Mouse (Mus musculus) megakaryocyte-erythroid progenitor cell, adult 5-6 weeks (primary cell): Measurements from ENCODE around the gene Ap4e1. TPM values are rescaled to one million over a fixed set of nuclear protein-coding genes. Genes with fewer than 3 reads are reported as not detected.

Source experiments
- ATAC-seq: replicated peaks from 2 replicates; pipeline ENCODE4 v1.8.0; 2016; ENCODE audit warnings: mild to moderate bottlenecking, inconsistent platforms; ENCODE audit not compliant: severe bottlenecking, poor library complexity, low FRiP score, low TSS enrichment
- total RNA-seq, 2 experiments: library from RNA; stranded (forward) in 1 of 2; stranded (reverse) in 1 of 2; fragments of 200-1000, 215-1000 nt in 1 of 2; fragments of >200 nt in 1 of 2; fragmentation: Nextera tagmentation in 1 of 2; gene quantifications; 2 replicates each; pipeline ENCODE4 v1.2.3; 2014 to 2017

Ap4e1 gene
- 12.5 and 13.5 TPM in 2 replicates for total RNA-seq (2014; fragmentation: Nextera tagmentation)
- 21.0 and 26.9 TPM in 2 replicates for total RNA-seq (2017)

DNA sequence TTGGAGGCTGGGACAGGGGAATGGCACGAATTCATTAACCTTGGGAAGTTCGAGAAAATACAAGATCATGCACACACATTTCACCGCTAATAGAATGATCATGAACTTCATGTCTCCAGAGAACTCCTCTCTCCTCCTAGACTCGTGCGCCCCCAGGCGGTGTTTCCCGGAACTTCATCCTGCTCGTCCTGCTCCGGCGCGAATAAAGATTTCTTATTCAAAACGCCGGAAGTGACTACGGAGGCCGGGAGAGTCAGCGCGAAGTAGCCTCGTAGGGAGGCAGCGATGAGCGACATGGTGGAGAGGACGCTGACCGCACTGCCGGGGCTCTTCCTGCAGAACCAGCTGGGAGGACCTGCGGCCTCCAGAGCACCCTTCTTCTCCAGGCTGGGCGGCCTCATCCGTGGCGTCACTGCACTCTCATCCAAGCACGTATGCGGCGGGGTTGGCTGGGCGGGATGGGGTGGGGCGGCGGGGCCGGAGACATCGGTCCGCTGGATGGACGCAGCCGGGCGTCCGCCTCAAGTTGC, at the start of gene Ap4e1:
Gene Ap4e1, plus strand, starts transcription at position 249 of the 530 bp plus-strand sequence.
- peak; percentile 79 for ATAC-seq

DNA sequence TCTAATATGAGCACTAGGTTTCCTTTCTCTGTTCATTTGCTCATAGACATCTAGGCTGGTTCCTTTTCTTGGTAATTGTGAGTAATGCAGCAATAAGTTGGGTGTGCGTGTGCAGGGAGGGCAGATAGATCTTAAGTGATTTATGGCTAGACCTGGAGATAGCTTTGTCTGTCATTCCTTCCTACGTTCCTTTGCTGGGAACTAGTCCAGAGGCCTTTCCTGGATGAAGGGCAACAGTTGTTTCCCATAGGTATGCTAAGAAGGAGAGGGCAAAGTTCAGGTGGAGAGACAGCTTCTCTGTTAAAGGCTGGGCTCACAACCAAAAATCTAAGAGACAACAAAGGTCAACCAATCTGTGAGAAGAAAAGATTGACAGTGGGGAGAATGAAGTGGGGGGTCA, 46.8 kb upstream of the Ap4e1 start:
- no peak for ATAC-seq

DNA sequence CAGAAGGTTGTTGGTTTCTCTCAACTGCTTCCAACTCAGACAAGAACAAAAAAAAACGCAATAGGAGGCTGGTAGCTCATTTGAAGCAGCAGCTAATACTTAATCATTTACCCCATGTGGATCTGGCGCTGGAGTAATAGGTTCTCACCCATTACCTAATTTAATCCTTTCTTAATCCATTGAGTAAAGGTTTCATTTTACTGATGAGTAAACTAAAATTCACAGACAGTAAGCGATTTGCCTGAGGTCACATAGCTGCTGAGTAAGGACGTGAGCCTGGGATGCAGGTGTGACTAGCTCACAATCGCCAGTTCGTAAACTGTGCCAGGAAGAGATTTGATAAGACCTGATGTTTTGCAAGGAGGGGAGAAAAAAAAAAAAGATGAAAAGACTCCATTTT, 31.1 kb upstream of the Ap4e1 start:
- ATAC-seq: no peak

DNA sequence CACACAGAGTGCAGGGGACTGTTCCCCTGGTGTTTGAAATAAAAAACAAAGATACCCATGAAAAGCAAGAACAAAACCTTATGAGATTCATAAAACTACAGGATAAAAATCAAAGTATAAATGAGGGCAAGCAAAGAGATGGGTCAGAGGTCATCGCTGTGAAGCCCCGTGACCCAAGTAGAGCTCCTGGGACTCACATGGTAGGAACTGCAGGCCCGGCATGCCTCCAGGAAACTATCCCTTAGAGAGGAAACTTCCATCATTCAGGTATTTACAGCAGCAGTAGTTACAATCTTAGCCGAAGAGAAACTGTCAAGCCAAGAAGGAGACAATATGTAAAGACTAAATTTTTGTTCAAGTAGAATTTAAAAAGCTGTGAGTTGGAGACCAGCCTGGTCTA, 25.3 kb upstream of the Ap4e1 start:
- no peak for ATAC-seq

DNA sequence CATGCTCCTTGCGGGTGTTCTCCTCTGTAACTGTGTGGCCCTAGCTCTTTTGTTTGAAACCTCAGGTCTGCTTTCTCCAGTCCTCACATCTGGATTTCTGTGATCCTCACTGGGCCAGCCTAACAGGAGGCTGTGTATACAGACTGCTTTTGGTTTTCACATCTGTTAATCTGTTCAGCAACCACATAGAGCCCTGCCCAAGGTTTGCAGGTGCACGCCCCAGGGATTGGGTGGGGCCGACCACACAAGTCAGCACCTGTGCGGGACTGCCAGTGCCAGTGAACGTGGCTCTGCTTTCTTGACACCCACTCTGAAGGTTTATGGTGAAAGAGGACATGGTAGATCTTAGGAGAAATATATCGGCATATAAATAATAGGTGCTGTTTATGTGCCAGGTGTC, 18.6 kb upstream of the Ap4e1 start:
- ATAC-seq: peak; percentile 55; the same call in 1 of the 2 replicates

DNA sequence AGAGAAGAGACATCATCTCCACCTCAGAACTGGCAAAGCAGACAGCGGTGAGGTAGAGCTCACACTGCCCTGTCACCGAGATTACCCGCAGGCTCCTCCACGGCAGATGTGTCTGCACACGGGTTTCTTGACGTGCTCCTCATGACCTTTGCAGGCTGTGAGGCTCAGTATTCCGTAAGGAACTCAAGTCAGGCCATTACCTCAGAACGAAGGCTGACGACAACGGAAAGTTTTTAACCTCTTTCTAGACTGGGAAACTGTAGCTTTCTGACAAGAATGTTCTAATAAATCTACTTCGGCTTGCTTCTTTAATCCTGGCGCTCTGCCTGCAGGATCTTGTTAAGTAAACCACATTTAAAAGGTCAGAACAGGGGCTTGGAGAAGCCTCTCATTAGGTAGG, 15.8 kb upstream of the Ap4e1 start:
- ATAC-seq: no peak

DNA sequence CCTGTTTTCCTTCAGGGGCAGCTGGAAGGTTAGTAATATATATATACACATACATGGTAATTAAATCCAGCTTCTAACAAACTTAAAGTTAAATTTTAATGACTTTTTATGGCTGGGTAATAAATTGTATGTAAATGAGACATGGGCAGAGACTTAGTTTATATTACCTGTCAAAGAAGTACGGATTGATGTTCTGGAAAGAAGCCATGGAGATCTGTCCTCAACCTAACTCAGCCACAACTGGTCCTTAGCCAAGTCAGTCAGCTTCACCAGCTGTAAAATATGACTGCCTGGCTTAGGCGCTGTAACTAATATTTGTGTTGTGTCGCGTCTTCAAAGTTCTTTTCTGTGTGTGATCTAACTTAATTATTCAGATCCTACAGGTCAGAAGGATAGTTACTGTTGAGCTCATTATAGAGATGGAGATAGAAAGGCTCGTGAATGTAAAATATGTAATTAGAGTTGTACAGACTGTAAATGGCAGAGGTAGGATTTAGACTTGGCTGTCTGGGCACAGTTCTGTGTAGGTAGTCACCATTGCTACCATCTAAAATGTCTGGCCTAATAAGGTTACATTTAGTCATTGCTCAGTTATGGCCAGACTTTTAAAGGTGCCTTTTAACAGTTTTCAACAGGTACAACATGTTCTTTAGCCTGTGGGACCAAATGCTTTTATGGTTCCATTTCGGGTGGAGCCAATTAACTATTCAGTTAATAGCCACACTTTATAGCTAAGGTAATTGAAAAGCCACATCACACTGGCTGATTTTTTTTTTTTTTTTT, 13.9 kb upstream of the Ap4e1 start:
- ATAC-seq: no peak

DNA sequence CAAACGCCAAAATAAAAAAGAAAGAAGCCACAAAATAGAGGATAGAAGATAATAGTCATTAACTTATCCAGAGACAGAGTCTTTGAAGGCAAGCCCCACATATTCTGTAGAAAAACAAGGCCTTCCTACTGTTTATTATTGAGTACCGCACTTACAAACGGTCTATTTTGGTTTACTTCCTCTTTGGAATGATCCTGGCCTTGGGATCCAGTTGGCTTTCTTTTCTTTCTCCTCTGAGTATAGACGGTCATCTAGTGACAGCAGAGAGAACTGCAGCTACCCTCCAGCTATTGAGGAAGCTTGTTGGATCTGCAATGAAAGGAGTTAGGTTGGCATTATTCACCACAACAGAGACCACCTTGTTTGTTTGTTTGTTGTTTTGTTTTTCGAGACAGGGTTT, 11.8 kb upstream of the Ap4e1 start:
- peak; percentile 83 for ATAC-seq

DNA sequence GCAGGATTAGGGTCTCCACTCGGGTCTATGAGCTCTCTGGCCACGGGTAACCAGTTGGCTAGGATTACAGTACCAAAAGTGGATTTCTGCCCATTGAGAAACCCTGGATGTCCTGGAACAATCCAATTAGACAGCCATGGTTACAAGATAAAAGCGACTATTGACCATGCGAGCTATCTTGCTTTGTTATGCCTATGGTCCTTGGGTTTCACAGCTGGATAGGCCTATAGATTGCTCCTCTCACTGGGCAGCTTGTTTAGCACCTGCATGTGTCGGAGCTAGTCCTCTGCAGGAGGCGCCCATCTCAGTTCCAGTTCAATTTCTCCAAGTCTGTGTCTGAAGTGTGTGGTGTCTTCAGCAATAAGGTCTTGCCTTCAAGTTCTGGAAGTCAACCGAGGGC, 10.3 kb upstream of the Ap4e1 start:
- ATAC-seq: no peak

DNA sequence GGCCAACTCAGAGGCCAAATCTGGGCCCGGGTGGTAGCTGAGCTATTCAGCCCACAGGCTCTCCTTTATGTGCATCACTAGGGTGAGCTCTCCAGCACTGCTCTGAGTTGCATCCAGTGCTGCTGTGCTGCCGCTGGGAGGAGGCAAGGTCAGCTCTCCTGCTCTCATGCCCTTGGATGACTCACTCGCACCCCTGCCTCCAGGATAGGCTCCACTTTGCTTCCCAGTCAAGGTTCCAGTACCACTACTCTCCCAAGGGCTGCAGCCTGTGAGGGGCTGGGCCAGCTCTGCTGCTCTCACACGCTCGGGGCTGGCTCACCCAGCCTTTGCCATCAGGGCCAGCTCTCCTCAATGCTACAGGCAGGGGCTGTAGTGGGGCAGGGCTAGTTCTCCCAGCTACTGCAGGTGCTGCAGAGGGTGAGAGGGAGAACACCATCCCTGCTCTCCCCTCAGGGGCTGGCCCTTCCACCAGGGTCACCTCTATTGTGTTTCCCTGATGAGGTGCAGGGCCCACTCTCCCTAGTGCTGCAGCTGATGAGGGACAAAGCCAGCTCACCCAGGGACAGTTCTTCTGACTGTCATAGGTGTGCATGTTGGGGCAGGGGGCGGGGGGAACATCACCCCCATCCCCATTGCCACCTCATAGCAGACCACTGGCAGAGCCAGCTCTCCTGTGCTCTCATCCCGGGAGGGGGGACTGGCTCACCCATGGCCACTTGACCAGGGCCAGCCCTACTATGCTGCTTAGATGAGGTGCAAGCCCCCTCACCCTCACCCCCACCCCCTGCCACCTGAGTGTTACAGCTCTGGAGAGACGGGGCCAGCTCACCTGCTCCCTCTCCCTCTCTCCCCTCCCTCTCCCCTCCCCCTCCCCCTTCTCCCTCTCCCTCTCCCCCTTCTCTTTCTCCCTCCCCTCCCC, 7.9 kb upstream of the Ap4e1 start:
- 0 out of 2 replicates have a peak, but pooled peaks have one; percentile 27 for ATAC-seq

DNA sequence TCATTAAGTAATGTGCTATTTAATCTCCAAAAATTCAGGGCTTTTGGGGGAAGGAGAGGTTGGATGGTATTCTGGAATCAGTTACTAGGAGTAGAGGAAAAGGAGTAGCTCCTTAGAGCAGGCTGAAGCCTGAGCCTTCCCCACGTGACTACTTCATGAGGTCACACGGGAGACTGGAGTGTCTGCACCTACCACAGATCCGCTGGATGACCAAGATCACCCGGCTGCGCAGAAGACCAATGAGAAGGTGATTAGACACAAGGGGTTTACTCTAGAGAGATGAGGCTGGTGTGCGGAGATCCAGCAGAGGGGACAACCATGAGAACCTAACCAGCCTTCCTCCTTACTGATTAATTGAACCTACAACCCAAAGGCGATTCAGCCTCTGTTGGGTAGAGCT, 4.5 kb upstream of the Ap4e1 start:
- ATAC-seq: no peak

DNA sequence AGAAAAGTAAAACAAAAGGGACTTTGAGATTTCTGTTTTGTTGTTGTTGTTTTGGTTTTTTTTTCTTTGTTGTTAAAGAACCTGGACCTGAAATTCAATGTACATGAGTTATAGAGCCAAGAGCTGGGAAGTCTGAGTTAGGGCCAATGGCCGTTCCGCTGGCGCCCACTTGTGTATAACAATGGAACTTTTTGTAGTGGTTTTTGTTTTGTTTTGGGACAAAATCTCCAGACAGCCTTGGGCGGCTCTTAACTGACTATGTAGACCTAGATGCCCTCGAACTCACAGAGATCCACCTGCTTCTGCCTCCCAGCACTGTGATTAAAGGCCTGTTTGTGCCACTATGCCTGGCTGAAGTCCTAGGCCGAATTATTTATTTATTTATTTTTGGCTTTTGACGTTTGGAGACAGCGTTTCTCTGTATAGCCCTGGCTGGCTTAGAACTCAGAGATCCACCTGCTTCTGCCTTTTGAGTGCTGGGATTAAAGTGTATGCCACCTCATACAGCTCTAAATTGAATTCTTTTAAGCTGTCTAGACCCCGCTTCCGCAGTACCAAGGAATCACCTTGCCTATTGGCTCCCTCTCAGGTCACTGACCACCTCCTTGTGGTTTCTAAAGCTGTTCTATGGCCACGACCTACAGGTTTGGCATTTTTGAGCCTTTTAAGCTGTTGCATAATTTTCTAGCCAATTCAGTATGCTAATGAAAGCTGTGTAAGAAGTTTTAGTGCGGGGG, 1.7 kb upstream of the Ap4e1 start:
- ATAC-seq: peak; percentile 58

DNA sequence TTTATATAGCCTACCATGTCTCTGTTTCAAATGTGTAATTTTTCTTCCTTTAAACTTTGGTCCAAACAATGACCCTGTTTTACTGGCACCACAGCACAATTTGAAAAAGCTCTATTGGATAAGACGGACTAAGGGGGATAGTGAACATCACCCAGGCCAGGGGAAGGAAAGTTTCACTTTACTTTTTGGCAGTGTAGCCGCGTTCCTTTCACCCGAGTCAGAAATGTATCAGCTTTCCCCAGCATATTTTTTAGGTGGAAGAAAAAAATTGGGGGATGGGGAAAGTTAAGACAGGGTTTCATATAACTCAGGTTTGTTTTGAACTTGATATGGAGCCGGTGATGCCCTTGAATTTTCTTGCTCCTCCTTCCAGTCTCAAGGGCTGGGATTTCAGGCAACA, 1.0 kb upstream of the Ap4e1 start:
- no peak for ATAC-seq

DNA sequence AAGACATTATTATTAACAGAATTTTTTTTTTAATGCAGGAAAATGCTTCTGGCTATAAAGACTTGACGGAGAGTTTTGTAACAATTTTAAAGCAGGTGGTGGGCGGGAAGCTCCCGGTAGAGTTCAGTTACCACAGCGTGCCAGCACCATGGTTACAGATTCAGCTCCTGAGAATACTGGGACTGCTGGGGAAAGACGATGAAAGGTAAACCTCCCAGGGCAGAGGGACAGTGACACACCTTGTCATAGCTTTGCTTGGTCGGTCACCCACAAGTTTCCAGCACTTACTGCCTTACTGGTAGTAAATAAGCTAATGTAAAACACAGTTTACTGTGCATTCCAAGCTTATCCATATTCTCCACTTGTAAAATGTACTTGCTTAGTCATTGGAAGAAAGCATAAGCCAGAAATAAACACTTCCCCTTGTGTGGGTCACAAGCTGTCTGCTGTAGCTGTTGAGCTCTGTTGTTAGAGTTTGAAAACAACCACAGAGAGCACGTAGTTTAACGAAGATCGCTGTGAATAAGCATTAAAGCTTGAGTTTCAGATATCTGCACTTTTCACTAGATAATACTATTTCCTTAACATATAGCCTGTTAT, 26.6 kb downstream of the Ap4e1 start:
- ATAC-seq: no peak

DNA sequence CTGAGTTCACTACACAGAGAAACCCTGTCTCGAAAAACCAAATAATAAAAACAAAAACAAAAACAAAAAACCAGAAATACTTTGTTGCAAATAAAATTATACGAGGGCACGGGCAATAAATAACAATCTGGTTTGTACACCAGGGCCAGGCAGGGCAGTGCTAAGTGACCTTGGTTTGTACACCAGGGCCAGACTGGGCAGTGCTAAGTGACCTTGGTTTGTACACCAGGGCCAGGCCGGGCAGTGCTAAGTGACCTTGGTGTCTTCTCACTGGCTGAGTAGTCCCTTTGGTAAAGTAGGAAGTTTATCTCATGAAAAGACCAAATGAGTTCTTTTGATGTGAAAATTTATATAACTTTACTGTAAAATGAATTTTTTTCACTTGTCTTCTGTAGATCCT, 28.8 kb downstream of the Ap4e1 start:
- no peak for ATAC-seq

DNA sequence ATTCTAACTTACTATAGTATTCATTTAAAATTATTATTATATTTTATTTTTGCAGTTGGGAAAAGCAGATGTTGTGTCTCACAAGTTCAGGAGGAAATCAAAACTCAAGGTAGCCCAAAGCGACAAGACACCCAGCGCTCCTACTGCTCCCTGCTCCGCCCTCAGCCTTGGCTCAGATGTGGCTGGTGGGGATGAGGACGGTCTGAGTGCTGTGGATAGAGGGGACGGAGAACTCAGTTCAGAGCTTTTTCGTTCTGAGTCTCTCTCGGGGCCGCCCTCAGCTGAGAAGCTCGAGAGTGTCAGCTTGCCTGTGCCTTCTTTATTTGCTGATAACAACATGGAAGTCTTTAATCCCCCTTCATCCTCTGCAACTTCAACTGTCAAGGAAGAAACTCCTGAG, 53.0 kb downstream of the Ap4e1 start:
- no peak for ATAC-seq

DNA sequence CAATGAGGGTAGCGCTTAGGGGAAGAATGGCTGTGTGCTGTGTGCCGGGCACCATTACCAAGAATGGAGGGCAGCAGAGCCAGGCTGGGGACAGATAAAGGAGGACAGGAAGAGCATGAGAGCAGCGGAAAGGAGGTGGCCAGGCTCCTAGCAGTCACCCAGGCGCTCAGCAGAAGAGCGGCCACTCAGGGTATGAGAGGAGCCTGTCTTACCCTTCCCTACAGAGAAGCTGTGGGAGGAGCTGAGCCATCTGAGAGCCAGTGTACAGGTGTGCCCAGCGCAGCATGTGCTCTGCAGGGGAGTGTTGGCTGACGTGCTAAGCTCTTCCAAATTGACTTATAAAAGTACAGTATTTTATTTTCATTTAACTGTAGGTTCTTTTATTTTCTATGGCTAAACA, 60.3 kb downstream of the Ap4e1 start:
- no peak for ATAC-seq

DNA sequence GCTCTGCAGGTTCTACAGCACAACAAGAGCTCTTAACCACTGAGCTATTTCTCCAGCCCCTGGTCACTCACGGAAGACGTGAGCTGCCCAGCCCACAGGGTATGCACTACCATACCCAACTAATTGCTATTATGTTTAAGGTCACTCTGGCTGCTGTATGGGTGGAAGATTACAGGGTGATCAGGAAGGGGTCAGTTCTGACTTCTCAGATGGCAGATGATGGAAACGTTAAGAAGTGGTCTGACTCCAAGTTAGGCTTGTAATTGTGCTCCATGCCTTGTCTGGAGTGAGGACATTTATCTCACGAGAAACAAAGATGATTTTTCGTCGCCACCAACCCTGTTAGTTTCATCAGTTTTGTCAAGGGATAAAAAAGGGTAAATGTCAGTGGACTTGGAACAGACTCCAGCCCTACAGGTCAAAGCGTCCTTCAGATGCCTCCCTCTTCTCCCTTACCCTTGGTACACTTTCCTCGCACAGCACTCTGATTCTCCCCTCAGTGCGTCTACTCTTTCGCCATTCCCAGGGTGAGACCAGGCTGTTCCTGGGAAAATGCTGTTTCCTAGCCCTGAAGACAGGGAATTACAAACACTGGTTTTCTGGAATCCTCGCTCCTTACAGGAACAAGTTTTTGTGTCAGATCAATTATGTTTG, 61.4 kb downstream of the Ap4e1 start:
- 0 out of 2 replicates have a peak, but pooled peaks have one; percentile 23 for ATAC-seq

DNA sequence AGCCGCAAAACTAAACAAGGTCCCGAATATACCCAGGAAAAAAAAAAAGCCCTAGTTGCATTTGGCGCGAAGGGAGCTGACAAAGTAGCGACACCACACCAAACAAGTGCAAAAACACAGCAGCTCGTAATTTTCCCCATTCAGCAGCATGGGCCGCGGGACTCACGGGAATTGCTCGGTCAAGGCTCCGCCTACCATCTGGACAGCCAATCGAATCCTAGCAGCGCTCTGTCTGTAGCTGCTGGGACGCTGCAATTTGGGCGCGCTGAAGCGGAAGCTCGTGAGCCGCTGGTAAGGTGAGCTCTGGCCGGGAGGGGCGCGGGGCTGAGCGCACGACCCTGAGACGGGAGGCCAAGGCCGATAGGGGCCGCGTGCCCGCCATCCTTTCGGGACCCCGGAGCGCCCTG, 61.9 kb downstream of the Ap4e1 start, which contains the start of gene Blvra:
Gene Blvra, plus strand, starts transcription at position 231 of the 407 bp plus-strand sequence.
- peak; percentile 100 for ATAC-seq
